ENCODE assay signal across 11 mouse cellular contexts in the genomic region with DNA sequence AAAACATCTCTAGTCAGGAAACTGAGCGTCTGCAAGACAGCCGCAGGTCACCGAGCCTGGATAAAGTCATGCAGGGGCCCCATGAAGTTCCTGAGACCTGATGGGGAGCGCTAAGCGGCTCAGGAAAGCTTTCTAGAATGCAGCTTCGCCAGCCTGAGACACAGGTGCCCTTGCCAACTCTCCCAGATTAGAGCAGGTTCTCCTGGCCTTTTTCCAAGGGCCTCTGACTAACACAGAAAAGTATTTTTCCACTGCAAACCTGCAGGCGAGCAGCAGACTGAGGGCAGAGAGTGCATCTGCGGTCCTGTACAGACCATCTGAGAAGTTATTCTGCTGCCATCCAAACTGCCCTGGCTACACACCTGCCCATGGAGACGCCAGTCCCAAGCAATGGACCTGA. TPM values are rescaled to one million over a fixed set of nuclear protein-coding genes. Genes with fewer than 3 reads are reported as not detected.
DNase-seq lines count a peak whose midpoint lies in the region; ATAC-seq lines count a peak whose summit lies in the region.
"Had no signal": no experiment of that assay in that cellular context is flagged by ENCODE, and none has a peak within 500 bp of the region (broad histone marks: within the 10 kb centered on the region; RNA-seq: fewer than 3 reads in every experiment).

No protein-coding gene starts in this region.

- DNase-seq in heart, adult 18-20 months = peak; percentile 55 to 60
- peak; percentile 84 for DNase-seq in adrenal gland, adult 2 months
- peak; percentile 78 to 84 for DNase-seq in cerebellum, postnatal 14 days
- peak; percentile 68 to 74 for DNase-seq in lung, adult 18-20 months
- no peak for DNase-seq in MN1 (ENCODE audit: low spot score)
- DNase-seq: gastrocnemius, postnatal 36 days; right cerebral cortex, postnatal 4 days had no signal

- H3K27me3 ChIP-seq in heart, embryonic 11.5 days (ENCODE audit: control insufficient read depth, insufficient read depth, low read length) = no peaks in the 10 kb centered on the region
- no peaks in the 10 kb centered on the region for H3K27me3 ChIP-seq in intestine, embryonic 15.5 days (replicated peaks)
- no peaks in the 10 kb centered on the region for H3K27me3 ChIP-seq in intestine, embryonic 16.5 days (replicated peaks; ENCODE audit: control insufficient read depth, insufficient read depth, low read length)
- H3K27me3 ChIP-seq: midbrain, embryonic 13.5 days had no signal

- no peaks in the 10 kb centered on the region for H3K36me3 ChIP-seq in heart, embryonic 11.5 days (ENCODE audit: control insufficient read depth, insufficient read depth, low read length)
- no peaks in the 10 kb centered on the region for H3K36me3 ChIP-seq in intestine, embryonic 15.5 days
- no peaks in the 10 kb centered on the region for H3K36me3 ChIP-seq in intestine, embryonic 16.5 days (ENCODE audit: control insufficient read depth, insufficient read depth, low read length)

- H3K9ac ChIP-seq in heart, embryonic 11.5 days (ENCODE audit: low read depth, low read length) = no peak overlapping the region
- H3K9ac ChIP-seq in intestine, embryonic 15.5 days = no peak overlapping the region
- no peak overlapping the region for H3K9ac ChIP-seq in intestine, embryonic 16.5 days (ENCODE audit: low read depth, low read length)
- H3K9ac ChIP-seq: midbrain, embryonic 13.5 days had no signal

- H3K4me1 ChIP-seq in heart, embryonic 11.5 days (ENCODE audit: control insufficient read depth, insufficient read depth, low read length) = peaks cover 12% of the 10 kb centered on the region
- H3K4me1 ChIP-seq in intestine, embryonic 15.5 days (replicated peaks) = no peaks in the 10 kb centered on the region
- no peaks in the 10 kb centered on the region for H3K4me1 ChIP-seq in intestine, embryonic 16.5 days (ENCODE audit: control insufficient read depth, insufficient read depth, low read length)

- WGBS in heart, embryonic 11.5 days (ENCODE audit: insufficient replicate concordance) = 71% methylated on average over 9 of the region's 9 CpGs
- WGBS in intestine, embryonic 15.5 days = 78% methylated on average over 9 of the region's 9 CpGs
- 84% methylated on average over 9 of the region's 9 CpGs for WGBS in intestine, embryonic 16.5 days

- H3K4me3 ChIP-seq in heart, embryonic 11.5 days (ENCODE audit: low read depth, low read length) = no peak overlapping the region
- H3K4me3 ChIP-seq in intestine, embryonic 15.5 days (replicated peaks) = no peak overlapping the region
- H3K4me3 ChIP-seq in intestine, embryonic 16.5 days (ENCODE audit: low read length) = no peak overlapping the region
- H3K4me3 ChIP-seq: midbrain, embryonic 13.5 days had no signal

- H3K27ac ChIP-seq in heart, embryonic 11.5 days (ENCODE audit: low read depth, low read length) = no peak overlapping the region
- H3K27ac ChIP-seq in intestine, embryonic 15.5 days = no peak overlapping the region
- H3K27ac ChIP-seq in intestine, embryonic 16.5 days (ENCODE audit: low read length) = no peak overlapping the region
- H3K27ac ChIP-seq: midbrain, embryonic 13.5 days had no signal

- H3K9me3 ChIP-seq in heart, embryonic 11.5 days (replicated peaks; ENCODE audit: control insufficient read depth, low read length) = no peaks in the 10 kb centered on the region
- no peaks in the 10 kb centered on the region for H3K9me3 ChIP-seq in intestine, embryonic 15.5 days
- no peaks in the 10 kb centered on the region for H3K9me3 ChIP-seq in intestine, embryonic 16.5 days (ENCODE audit: control insufficient read depth, low read length)
- H3K9me3 ChIP-seq: midbrain, embryonic 13.5 days had no signal

- H3K4me2 ChIP-seq in heart, embryonic 11.5 days = no peak overlapping the region
- no peak overlapping the region for H3K4me2 ChIP-seq in intestine, embryonic 15.5 days (replicated peaks)
- no peak overlapping the region for H3K4me2 ChIP-seq in intestine, embryonic 16.5 days (ENCODE audit: low read depth, low read length)
- H3K4me2 ChIP-seq: midbrain, embryonic 13.5 days had no signal

- ATAC-seq in heart, embryonic 11.5 days (replicated peaks; ENCODE audit: insufficient number of reproducible peaks, low FRiP score, low TSS enrichment) = no peak
- no peak for ATAC-seq in intestine, embryonic 15.5 days
- no peak for ATAC-seq in intestine, embryonic 16.5 days
- ATAC-seq: midbrain, embryonic 13.5 days had no signal

RNA-seq across cellular contexts. Expression of a gene that starts 27.6 kb away (rescaled TPM):
- 1 to 10 TPM; 3.8 to 5.9 TPM for total RNA-seq in heart, adult 18-20 months (2021)
- polyA plus RNA-seq in heart, embryonic 11.5 days (2014; fragmentation: Nextera tagmentation; extraction: Ambion mirVana) = 10.7 and 11.6 TPM in 2 replicates
- total RNA-seq in adrenal gland, adult 2 months (2021) = 10 to 100 TPM; 18.4 to 28.4 TPM
- polyA plus RNA-seq in adrenal gland, adult 2 months (2012; rRNA removed) = 17.4 and 19.2 TPM in 2 replicates
- polyA plus RNA-seq in intestine, embryonic 15.5 days (2015; fragmentation: Nextera tagmentation; extraction: Ambion mirVana) = 14.3 and 16.9 TPM in 2 replicates
- polyA plus RNA-seq in intestine, embryonic 16.5 days (2015; fragmentation: Nextera tagmentation; extraction: Ambion mirVana) = 14.6 and 14.7 TPM in 2 replicates
